Mouse (Mus musculus): ENCODE data around the gene Olfr530. TPM values are rescaled to one million over a fixed set of nuclear protein-coding genes. Genes with fewer than 3 reads are reported as not detected.

Gene Olfr530
- polyA plus RNA-seq (2012; rRNA removed): not detected in 2 replicates

DNA sequence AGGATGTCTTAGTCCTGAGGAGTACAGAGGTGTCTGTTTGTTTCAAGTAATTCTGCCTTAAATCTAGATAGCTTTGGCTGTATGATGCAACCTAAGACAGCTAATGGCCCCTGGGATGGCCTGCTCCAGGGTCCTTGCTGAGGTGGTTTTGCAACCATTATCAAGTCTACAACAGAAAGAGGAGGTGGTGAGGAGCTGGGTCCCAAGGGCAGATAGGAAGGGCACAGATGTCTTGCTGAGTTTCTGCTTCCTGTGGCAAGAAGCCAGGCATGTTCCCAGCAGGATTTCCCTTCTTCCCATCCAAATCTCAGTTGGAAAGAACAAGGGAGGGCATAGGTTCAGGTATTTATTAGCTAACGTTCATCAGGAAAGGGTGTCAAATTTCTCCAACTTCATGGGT is at the start of gene Olfr530:
Olfr530 (minus strand) TSS at position 101 of the 400 bp plus-strand sequence.

DNA sequence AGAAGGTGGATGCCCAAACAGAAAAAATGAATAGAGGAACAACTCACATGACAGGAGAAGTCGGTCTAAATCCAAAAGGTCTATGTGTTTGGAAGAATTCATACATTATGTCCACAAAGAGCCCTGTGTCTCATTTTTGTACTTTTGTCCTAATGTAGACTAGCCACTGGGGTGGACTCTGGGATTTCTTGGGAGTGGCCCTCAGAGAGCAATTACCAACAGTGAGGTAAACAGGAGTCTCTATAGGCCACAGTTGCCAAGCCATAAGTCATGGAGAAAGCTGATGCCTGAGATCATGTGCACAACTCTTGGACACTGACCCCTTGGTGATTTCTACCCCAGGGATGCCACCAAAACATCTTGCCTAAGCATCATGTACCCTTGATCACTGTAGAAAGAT is 45.4 kb upstream of the Olfr530 start, which contains the start of gene Olfr532:
Olfr532 (minus strand) TSS at position 101 of the 400 bp plus-strand sequence.

DNA sequence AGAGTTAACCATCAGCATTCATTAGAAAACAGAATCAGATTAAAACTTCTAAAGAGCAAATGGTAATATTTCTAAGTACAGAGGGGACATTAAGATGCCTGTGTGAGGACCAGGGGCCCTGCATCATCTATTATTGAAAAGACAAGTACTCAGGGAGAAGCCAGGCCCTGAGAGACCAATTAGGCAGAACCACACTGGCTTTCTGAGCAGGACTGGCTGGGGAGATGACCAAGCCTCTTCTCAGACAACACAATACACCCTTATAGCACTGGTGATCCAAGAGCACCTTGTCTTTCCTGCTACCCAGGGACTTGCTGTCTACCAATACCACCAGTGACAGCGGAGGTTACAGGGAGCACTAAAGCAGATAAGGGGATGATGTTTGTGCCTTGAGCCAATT is 26.7 kb upstream of the Olfr530 start, which contains the start of gene Olfr531:
Olfr531 (minus strand) TSS at position 101 of the 400 bp plus-strand sequence.

DNA sequence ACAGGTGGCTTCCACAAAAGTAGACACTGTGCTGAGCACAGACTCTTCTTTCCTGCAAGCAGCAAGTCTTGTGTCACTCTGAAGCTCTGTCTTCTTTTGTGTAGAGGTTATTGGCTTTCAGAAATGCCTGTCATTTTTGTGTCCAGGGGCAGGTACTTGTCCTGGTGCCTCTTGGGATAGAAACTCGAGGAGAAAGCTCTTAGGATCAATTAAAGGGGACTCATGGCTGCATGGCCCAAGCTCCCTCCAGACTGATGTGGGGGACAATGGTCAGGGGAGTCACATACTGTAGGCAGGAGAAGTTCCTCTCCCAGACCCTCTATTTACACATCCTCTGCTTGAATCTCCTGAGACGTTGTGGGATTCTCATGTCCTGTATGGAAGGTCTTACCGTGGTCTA is 14.6 kb downstream of the Olfr530 start, which contains the start of gene Olfr60:
Olfr60 (minus strand) TSS at position 101 of the 400 bp plus-strand sequence.

DNA sequence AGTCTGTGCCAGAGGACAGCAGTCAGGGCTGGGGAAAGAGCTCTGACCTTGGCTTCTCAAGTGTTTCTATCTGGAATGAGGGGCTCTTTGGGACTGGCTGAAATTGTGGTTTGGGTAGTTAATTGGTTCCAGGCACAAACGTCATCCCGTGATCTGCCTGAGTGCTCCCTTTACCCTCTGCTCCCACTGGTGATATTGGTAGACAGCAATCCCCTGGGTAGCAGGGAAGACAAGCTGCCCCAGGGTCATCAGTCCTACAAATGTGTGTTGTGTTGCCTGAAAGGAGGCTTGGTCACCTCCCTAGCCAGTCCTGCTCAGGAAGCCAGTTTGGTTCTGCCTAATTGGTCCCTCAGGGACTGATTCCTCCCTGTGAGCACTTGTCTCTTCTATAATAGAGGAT is 42.4 kb downstream of the Olfr530 start, which contains the start of gene Olfr527:
Olfr527 (plus strand) TSS at position 301 of the 400 bp plus-strand sequence.

Other genes starting within 250 kb of the Olfr530 start
- 36.5 and 42.2 TPM in 2 replicates for gene Mtg1, start 238.8 kb downstream of the Olfr530 start, polyA plus RNA-seq (2012; rRNA removed)
- 29.5 and 33.1 TPM in 2 replicates for gene Sprn, start 221.5 kb downstream of the Olfr530 start, polyA plus RNA-seq (2012; rRNA removed)
- gene Olfr522, start 211.6 kb downstream of the Olfr530 start, polyA plus RNA-seq (2012; rRNA removed): not detected in 2 replicates
- not detected in 2 replicates for gene Olfr523, start 203.1 kb downstream of the Olfr530 start, polyA plus RNA-seq (2012; rRNA removed)
- not detected in 2 replicates for gene Olfr524, start 170.4 kb downstream of the Olfr530 start, polyA plus RNA-seq (2012; rRNA removed)
- 0.13 TPM in 1 of 2 replicates, not detected in the other for gene Cd163l1, start 158.1 kb downstream of the Olfr530 start, polyA plus RNA-seq (2012; rRNA removed)
- 0.08 TPM in 1 of 2 replicates, not detected in the other for gene 5830411N06Rik, start 129.0 kb downstream of the Olfr530 start, polyA plus RNA-seq (2012; rRNA removed)
- gene Olfr525, start 55.5 kb downstream of the Olfr530 start, polyA plus RNA-seq (2012; rRNA removed): not detected in 2 replicates
- not detected in 2 replicates for gene Olfr527, start 42.3 kb downstream of the Olfr530 start, polyA plus RNA-seq (2012; rRNA removed)
- gene Olfr60, start 14.7 kb downstream of the Olfr530 start, polyA plus RNA-seq (2012; rRNA removed): not detected in 2 replicates
- gene Olfr531, start 26.6 kb upstream of the Olfr530 start, polyA plus RNA-seq (2012; rRNA removed): not detected in 2 replicates
- not detected in 2 replicates for gene Olfr532, start 45.3 kb upstream of the Olfr530 start, polyA plus RNA-seq (2012; rRNA removed)
- gene Olfr533, start 87.0 kb upstream of the Olfr530 start, polyA plus RNA-seq (2012; rRNA removed): not detected in 2 replicates
- not detected in 2 replicates for gene Olfr535, start 107.9 kb upstream of the Olfr530 start, polyA plus RNA-seq (2012; rRNA removed)
- not detected in 2 replicates for gene Olfr536, start 131.1 kb upstream of the Olfr530 start, polyA plus RNA-seq (2012; rRNA removed)
- gene Olfr538, start 191.6 kb upstream of the Olfr530 start, polyA plus RNA-seq (2012; rRNA removed): not detected in 2 replicates
- under 0.01 TPM in 1 of 2 replicates, not detected in the other for gene Olfr46, start 224.9 kb upstream of the Olfr530 start, polyA plus RNA-seq (2012; rRNA removed)